Mouse (Mus musculus) activated CD4-positive, CD25-positive, alpha-beta regulatory T cell (primary cell): ENCODE data around the gene Tns3. TPM values are rescaled to one million over a fixed set of nuclear protein-coding genes. Genes with fewer than 3 reads are reported as not detected.

Source experiments
- polyA plus RNA-seq, 2 experiments: library from polyadenylated mRNA; unstranded; fragments of 100-300 nt; shearing (Covaris generic); gene quantifications; one replicate each; pipeline ENCODE4 v1.2.1; 2017

Tns3 gene
- polyA plus RNA-seq, result under 1 TPM; 0.13 to 0.34 TPM

GRCm38 (mm10) chr11:8664393-8664743 is at the start of gene Tns3:
Gene Tns3 (minus strand): TSS chr11:8664535.

